Mouse (Mus musculus): Measurements from ENCODE around the gene Pfdn2.

- TF ChIP-seq CTCF (IDR thresholded peaks at IDR 0.05) (no peak; the same call in 1 of the 2 replicates), EP300 (IDR thresholded peaks at IDR 0.05) (no peak)
Measured at GRCm38 (mm10) chr1:171345225-171346094, at the start of gene Pfdn2, which contains the start of gene Nit1.
